7 mouse cellular contexts compared by ENCODE assay signal in the genomic region with DNA sequence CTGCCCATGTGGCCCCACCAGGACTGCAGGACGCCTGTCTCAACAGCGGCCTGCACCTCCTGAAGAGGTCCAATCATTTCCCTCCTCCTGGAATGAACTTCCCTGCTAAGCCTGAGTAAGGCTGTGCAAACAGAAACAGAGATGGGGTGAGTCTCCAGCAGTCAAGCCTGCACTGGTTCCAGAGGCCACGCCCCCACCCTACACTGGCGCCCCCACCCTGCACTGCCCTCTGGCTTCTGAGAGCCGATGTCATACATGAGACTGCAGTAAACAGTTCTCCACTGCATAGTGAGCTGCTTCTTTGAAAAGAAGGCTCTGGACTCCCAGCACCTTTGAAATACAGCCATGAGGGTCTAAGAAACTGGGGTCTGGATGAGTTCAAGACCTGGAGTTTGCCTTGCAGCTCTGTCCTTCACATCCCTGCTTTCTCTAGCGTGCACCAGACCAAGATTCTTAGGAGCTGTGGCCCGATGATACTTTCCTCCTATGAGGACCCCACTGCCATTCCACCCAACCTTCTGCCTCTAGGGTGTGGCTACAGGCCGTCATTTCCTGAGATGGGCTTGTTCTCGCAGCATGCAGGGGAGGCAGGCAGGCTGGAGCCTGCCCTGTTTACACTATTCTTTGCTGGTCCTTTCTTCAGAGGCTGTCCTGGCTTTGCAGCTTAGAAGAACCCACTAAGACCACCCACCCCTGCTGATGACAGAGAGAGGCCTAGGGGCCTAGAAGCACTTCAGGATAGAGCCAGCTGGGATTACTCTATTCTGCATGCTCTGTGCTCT.
DNase-seq lines count a peak whose midpoint lies in the region; ATAC-seq and TF ChIP-seq lines count a peak whose summit lies in the region.

No protein-coding gene starts in this region.

- H3K27me3 ChIP-seq in lung, embryonic 15.5 days: no peaks in the 10 kb centered on the region
- no peaks in the 10 kb centered on the region for H3K27me3 ChIP-seq in forebrain, embryonic 13.5 days

- peak overlapping the region; percentile 85 for H3K27ac ChIP-seq in lung, embryonic 15.5 days
- H3K27ac ChIP-seq in forebrain, embryonic 13.5 days: no peak overlapping the region
- no peak overlapping the region for H3K27ac ChIP-seq in gastrocnemius, adult 2 months

- H3K9me3 ChIP-seq in lung, embryonic 15.5 days: no peaks in the 10 kb centered on the region
- H3K9me3 ChIP-seq in forebrain, embryonic 13.5 days (replicated peaks): no peaks in the 10 kb centered on the region

- no peak overlapping the region for H3K4me3 ChIP-seq in lung, embryonic 15.5 days
- H3K4me3 ChIP-seq in lung, adult 2 months (replicated peaks; ENCODE audit: extremely low read depth, low read depth, low read length): no peak overlapping the region
- no peak overlapping the region for H3K4me3 ChIP-seq in forebrain, embryonic 13.5 days
- no peak overlapping the region for H3K4me3 ChIP-seq in gastrocnemius, adult 2 months

- H3K4me2 ChIP-seq in lung, embryonic 15.5 days: no peak overlapping the region
- no peak overlapping the region for H3K4me2 ChIP-seq in forebrain, embryonic 13.5 days

- intact Hi-C loops in gastrocnemius, adult 2 months (cut with DNase I): no loop called here

- TF ChIP-seq CTCF in lung, adult 2 months (IDR thresholded peaks at IDR 0.05; ENCODE audit: insufficient read depth, low read length): no peak
- no peak for TF ChIP-seq CTCF in gastrocnemius, adult 2 months (IDR thresholded peaks at IDR 0.05)

- H3K9ac ChIP-seq in lung, embryonic 15.5 days: no peak overlapping the region
- H3K9ac ChIP-seq in forebrain, embryonic 13.5 days: no peak overlapping the region

- no peak for DNase-seq in lung, adult 2 months
- DNase-seq in liver: peak; percentile 48
- peak; percentile 66 for DNase-seq in thymus, postnatal 4 days
- DNase-seq in c-Kit-positive CD71-positive TER-119-positive erythroid progenitor cells, embryonic 14.5 days (ENCODE audit: low spot score): no peak
- no peak for DNase-seq in gastrocnemius, adult 2 months

- ATAC-seq in lung, embryonic 15.5 days (ENCODE audit: borderline replicate concordance, extremely low read depth, low FRiP score, low TSS enrichment): peak; percentile 77
- ATAC-seq in forebrain, embryonic 13.5 days: 0 out of 2 replicates have a peak, but pooled peaks have one; percentile 48

- 31% methylated on average over 9 of the region's 9 CpGs for WGBS in lung, embryonic 15.5 days
- 35% methylated on average over 9 of the region's 9 CpGs for WGBS in lung, adult 2 months
- 49% methylated on average over 9 of the region's 9 CpGs for WGBS in forebrain, embryonic 13.5 days

- H3K4me1 ChIP-seq in lung, embryonic 15.5 days: peaks cover 32% of the 10 kb centered on the region
- no peaks in the 10 kb centered on the region; the same call in 1 of the 2 replicates for H3K4me1 ChIP-seq in lung, adult 2 months (ENCODE audit: control insufficient read depth, insufficient read depth, low read length)
- peaks cover 6% of the 10 kb centered on the region; the same call in 1 of the 2 replicates for H3K4me1 ChIP-seq in forebrain, embryonic 13.5 days

- H3K36me3 ChIP-seq in lung, embryonic 15.5 days: no peaks in the 10 kb centered on the region
- H3K36me3 ChIP-seq in forebrain, embryonic 13.5 days (ENCODE audit: poor library complexity, severe bottlenecking): no peaks in the 10 kb centered on the region

- no peak for TF ChIP-seq POLR2A in lung, adult 2 months (IDR thresholded peaks at IDR 0.05; ENCODE audit: borderline replicate concordance, extremely low read depth, low read depth, low read length)

Comparison
In these comparisons a context has a peak if more than half of its experiments do, and no peak if none do; other contexts are left out.
1. DNase-seq: peak in liver (single experiment) and thymus, postnatal 4 days (single experiment); none in lung, adult 2 months (single experiment), c-Kit-positive CD71-positive TER-119-positive erythroid progenitor cells, embryonic 14.5 days (single experiment) and gastrocnemius, adult 2 months (single experiment).